Mouse (Mus musculus) testis, adult 2 months (tissue): ENCODE measurements around the gene Cend1. TPM values are rescaled to one million over a fixed set of nuclear protein-coding genes. Genes with fewer than 3 reads are reported as not detected.

Source experiments
- H3K27ac ChIP-seq: fragments of 200-500 bp; 2 replicates; pipeline ENCODE4 v1.5.1; 2012; ENCODE audit warnings: low read depth, low read length; ENCODE audit not compliant: control insufficient read depth, insufficient read depth
- H3K27me3 ChIP-seq: fragments of 200-500 bp; 2 replicates; pipeline ENCODE4 v1.6.1; 2012; ENCODE audit warnings: mild to moderate bottlenecking, low read length, moderate library complexity; ENCODE audit not compliant: control insufficient read depth, insufficient read depth
- H3K36me3 ChIP-seq: fragments of 200-500 bp; 2 replicates; pipeline ENCODE4 v1.6.1; 2012; ENCODE audit warnings: mild to moderate bottlenecking, low read length; ENCODE audit not compliant: control insufficient read depth, insufficient read depth
- H3K4me1 ChIP-seq: fragments of 200-500 bp; 2 replicates; pipeline ENCODE4 v1.6.1; 2012; ENCODE audit warnings: low read length; ENCODE audit not compliant: control insufficient read depth, insufficient read depth
- H3K4me3 ChIP-seq: fragments of 200-500 bp; 2 replicates; pipeline ENCODE4 v1.5.1; 2012; ENCODE audit warnings: low read depth, mild to moderate bottlenecking, low read length, moderate library complexity, mixed read lengths; ENCODE audit not compliant: control insufficient read depth
- CTCF ChIP-seq: fragments of 200-500 bp; IDR thresholded peaks from 2 replicates; pipeline ENCODE4 v1.5.1; 2012; ENCODE audit warnings: low read depth, mild to moderate bottlenecking, inconsistent platforms, low read length, moderate library complexity; ENCODE audit not compliant: control insufficient read depth, insufficient read depth, insufficient replicate concordance
- POLR2A ChIP-seq: fragments of 200-500 bp; IDR thresholded peaks from 2 replicates; pipeline ENCODE4 v1.6.1; 2012; ENCODE audit warnings: low read depth, mild to moderate bottlenecking, inconsistent platforms, low read length, moderate library complexity; ENCODE audit not compliant: control insufficient read depth
- polyA plus RNA-seq: library from polyadenylated mRNA; depleted of rRNA; stranded (reverse); fragments of >200 nt; gene quantifications from 2 replicates; pipeline ENCODE4 v1.2.3, GENCODE M21; 2012

The Cend1 gene
- polyA plus RNA-seq, 1 experiment, result 0.48 TPM

DNA sequence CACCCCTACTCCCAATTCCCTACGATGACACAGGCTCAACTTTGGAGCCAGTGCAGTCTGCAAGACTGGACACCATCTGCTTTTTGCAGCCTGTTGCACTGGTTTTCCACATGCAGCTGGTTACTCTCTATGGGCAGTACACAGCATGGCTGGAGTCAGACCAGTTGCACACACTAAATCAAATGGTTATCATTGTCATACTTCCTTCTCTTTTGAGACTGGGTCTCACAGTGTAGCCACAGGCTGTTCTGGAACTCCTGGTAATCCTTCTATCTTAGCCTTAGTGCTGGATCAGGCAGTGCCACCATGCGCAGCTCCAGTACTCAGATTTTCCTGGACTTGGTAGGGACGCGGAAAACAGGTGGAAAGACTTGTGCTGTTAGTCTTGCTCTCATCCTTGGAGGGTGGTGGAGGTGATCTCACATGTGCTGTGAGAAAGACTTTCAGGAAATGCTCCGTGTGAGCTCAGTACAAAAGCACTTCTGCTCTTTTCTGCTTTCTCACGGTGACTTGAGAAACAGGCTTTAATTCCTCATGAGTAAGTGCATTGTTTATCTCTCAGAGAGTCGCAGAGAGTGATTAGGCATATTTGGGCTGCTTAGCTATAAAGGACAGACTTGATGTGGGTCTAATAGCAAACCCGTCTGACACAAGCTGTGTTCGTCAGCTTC is 36.6 kb downstream of the Cend1 start:
- Histone ChIP-seq H3K27ac (peak overlapping the region; percentile 81), H3K36me3 (no peaks in the 10 kb centered on the region), H3K27me3 (no peaks in the 10 kb centered on the region), H3K4me3 (peak overlapping the region; percentile 95), H3K4me1 (peaks cover 15% of the 10 kb centered on the region)
- TF ChIP-seq CTCF, result no peak
- no peak for TF ChIP-seq POLR2A

GRCm38 (mm10) chr7:141391625-141392551 is 37.4 kb downstream of the Cend1 start, which contains the start of gene Taldo1:
TSS of gene Taldo1 (plus strand) at chr7:141392199.
- Histone ChIP-seq H3K36me3 (no peaks in the 10 kb centered on the region), H3K27me3 (no peaks in the 10 kb centered on the region)
- TF ChIP-seq POLR2A (peak; percentile 70), CTCF (peak; percentile 0; the same call in 1 of the 2 replicates)

DNA sequence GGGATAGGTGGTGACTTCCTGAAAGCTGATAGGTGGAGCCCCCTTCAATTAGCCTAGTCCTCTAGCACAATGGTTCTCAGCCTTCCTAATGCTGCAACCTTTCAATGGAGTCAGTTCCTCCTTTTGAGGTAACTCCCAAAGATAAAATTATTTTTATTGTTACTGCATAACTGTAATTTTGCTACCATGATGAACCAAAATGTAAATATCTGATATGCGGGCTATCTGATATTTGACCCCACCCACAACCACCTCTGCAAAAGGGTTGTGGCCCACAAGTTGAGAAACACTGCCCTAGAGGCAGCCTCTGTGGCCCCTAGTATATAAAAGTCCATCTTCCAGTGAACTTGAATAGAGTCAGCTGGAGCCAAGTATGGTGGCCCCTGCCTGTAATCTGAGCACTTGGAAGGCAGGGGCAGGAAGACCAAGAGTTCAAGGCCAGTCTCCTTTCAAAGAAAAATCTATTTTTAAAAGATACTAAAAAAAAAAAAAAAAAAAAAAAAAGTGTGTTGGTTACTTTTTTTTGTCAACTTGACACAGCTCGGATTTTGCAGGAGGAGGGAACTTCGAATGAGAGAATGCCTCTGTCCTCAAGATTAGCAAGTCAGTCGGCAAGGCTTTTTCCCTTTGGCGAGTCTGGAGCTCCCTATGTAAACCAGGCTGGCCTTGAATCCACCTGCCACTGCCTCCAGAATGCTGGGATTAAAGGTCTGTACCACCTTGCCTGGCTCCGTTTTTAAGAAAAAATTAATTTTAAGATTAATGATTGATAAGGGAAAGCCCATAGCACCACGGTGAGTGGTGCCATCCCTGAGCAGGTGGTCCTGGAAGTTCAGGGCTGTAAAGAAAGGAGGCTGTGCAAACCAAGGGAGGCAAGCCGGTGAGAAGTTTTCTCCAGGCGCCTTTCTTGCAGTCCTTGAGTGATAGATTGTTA is 38.7 kb downstream of the Cend1 start:
- no peak overlapping the region for H3K4me3 ChIP-seq
- TF ChIP-seq POLR2A (no peak), CTCF (no peak)

More at GRCm38 (mm10) chr7:141391625-141392551, 37.4 kb downstream of the Cend1 start, which contains the start of gene Taldo1:
- Histone ChIP-seq H3K4me3 (peak within 1 kb of the TSS; percentile 95), H3K4me1 (peaks cover 15% of the 10 kb centered on the region), H3K27ac (peak within 1 kb of the TSS; percentile 88)

DNA sequence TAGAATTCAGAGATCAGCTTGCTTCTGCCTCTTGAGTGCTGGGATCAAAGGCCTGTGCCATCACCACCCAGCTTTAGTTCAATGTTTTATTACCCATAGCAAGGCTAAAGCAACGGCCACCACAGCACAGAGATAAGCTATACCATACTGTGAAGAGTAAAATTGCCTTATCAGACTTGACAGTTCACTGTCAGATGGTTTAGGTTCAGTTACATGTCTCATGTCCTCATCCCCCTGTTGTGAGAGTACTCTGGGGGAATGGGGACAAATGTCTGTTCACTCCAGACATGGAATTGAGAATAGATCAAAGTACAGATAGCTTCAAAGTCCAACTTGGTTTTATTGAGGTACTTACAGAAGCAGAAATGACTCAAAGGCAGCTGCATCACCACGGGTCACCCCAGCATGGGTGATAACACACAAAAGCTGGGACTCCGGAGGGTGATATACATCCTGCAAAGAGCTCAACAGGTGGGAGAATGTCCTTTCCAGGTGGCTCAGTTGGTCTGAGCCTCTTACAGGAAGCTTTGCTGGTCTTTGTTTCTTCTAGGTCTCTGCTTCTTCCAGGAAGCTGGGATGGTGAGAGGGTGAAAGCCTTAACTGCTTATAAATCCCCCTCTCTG is 40.7 kb downstream of the Cend1 start:
- no peak for TF ChIP-seq POLR2A
- TF ChIP-seq CTCF, result no peak
- peaks cover 15% of the 10 kb centered on the region for H3K4me1 ChIP-seq
- H3K27ac ChIP-seq, result no peak overlapping the region
- H3K4me3 ChIP-seq, result no peak overlapping the region
- H3K27me3 ChIP-seq, result no peaks in the 10 kb centered on the region
- no peaks in the 10 kb centered on the region for H3K36me3 ChIP-seq

More for the DNA sequence above, 38.7 kb downstream of the Cend1 start:
- Histone ChIP-seq H3K27me3 (no peaks in the 10 kb centered on the region), H3K36me3 (no peaks in the 10 kb centered on the region), H3K27ac (no peak overlapping the region; the same call in 1 of the 2 replicates), H3K4me1 (peaks cover 15% of the 10 kb centered on the region)

- H3K27ac ChIP-seq, result no peak overlapping the region
- H3K4me1 ChIP-seq, result peaks cover 15% of the 10 kb centered on the region
- no peak overlapping the region for H3K4me3 ChIP-seq
- H3K36me3 ChIP-seq, result no peaks in the 10 kb centered on the region
- TF ChIP-seq POLR2A, result no peak
- no peak for TF ChIP-seq CTCF
- no peaks in the 10 kb centered on the region for H3K27me3 ChIP-seq
These were observed 41.3 kb downstream of the Cend1 start for GRCm38 (mm10) chr7:141387807-141388486.

DNA sequence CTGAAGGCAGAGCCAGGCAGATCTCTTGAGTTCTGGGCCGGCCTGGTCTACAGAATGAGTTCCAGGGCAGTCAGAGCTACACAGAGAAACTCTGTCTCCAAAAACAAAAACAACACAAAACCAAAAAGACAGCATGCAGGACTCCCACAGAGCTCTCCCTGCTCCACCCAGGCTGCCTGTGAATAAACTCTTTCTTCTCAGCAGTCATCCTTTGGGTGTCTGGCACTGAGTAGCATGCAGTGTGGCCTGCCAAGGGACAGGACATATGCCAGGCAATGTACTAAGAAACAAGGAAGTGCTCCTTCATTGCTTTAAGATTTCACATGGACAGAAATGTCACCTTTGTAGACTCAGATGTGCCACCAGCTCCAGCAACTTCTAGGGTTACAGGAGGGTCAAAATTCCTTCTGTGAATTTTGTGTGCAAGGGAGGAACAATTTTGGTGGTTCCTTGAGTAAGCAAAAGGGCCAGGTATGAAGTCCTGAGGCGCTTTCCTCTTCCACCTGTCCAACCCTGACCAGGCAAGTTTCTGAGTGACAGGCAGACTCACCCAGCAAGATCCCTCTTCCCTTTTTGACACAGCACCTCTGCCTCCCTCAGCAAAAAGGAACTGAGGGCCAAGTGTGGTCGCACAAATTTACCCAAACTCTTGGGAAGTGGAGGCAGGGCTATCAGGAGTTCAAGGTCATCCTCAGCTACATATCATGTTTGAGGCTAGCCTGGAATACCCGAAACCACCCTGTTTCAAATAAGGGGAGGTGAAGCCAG is 48.0 kb downstream of the Cend1 start:
- no peak for TF ChIP-seq CTCF
- TF ChIP-seq POLR2A, result no peak
- H3K4me3 ChIP-seq, result no peak overlapping the region

More for the DNA sequence above, 48.0 kb downstream of the Cend1 start:
- Histone ChIP-seq H3K27me3 (no peaks in the 10 kb centered on the region), H3K4me1 (no peaks in the 10 kb centered on the region), H3K27ac (no peak overlapping the region), H3K36me3 (no peaks in the 10 kb centered on the region)
